Mouse (Mus musculus) ES-E14 (cell line): ENCODE data around the gene Parp4. TPM values are rescaled to one million over a fixed set of nuclear protein-coding genes. Genes with fewer than 3 reads are reported as not detected.

Source experiments
- DNase-seq: peaks from one replicate; pipeline ENCODE4 v3.0.0-alpha.2; 2013; ENCODE audit warnings: low read depth, low spot score
- H3K27ac ChIP-seq: 2 replicates; pipeline ENCODE4 v1.5.1; 2012; ENCODE audit warnings: low read depth, mild to moderate bottlenecking, low read length, moderate library complexity, mixed read lengths; ENCODE audit not compliant: poor library complexity, insufficient read depth, severe bottlenecking
- H3K36me3 ChIP-seq: 2 replicates; pipeline ENCODE4 v1.6.1; 2012; ENCODE audit warnings: mild to moderate bottlenecking, low read length, moderate library complexity, mixed read lengths; ENCODE audit not compliant: control insufficient read depth, poor library complexity, insufficient read depth, severe bottlenecking
- H3K4me1 ChIP-seq, 2 experiments: fragments of 150-350 bp in 1 of 2; sonication (generic) in 1 of 2; 2 replicates each; pipeline ENCODE4 v1.6.1; 2012; ENCODE audit warnings: low read length in 2 of 2, mild to moderate bottlenecking in 1 of 2, mixed read lengths in 1 of 2; ENCODE audit not compliant: control insufficient read depth in 2 of 2, insufficient read depth in 2 of 2, poor library complexity in 1 of 2
- H3K4me3 ChIP-seq, 2 experiments: fragments of 150-350 bp in 1 of 2; sonication (generic) in 1 of 2; 2 replicates each; pipeline ENCODE4 v1.5.1; 2012; ENCODE audit warnings: low read length in 2 of 2, low read depth in 1 of 2, mild to moderate bottlenecking in 1 of 2, mixed read lengths in 1 of 2; ENCODE audit not compliant: insufficient read depth in 1 of 2, poor library complexity in 1 of 2, severe bottlenecking in 1 of 2
- H3K9ac ChIP-seq: 2 replicates; pipeline ENCODE4 v1.6.1; 2012; ENCODE audit warnings: low read depth, mild to moderate bottlenecking, low read length, mixed read lengths; ENCODE audit not compliant: poor library complexity, insufficient read depth, severe bottlenecking
- H3K9me3 ChIP-seq: fragments of 150-350 bp; sonication (generic); 2 replicates; pipeline ENCODE4 v1.6.1; 2012; ENCODE audit warnings: low read depth, mild to moderate bottlenecking, low read length; ENCODE audit not compliant: control insufficient read depth, insufficient read depth
- CHD2 ChIP-seq: IDR thresholded peaks from 2 replicates; pipeline ENCODE4 v1.6.1; 2014; ENCODE audit warnings: mild to moderate bottlenecking, low read depth, low read length, inconsistent platforms
- HCFC1 ChIP-seq: IDR thresholded peaks from 2 replicates; pipeline ENCODE4 v1.6.1; 2012; ENCODE audit warnings: low read length, inconsistent platforms, borderline replicate concordance; ENCODE audit not compliant: insufficient read depth
- MAFK ChIP-seq: IDR thresholded peaks from 2 replicates; pipeline ENCODE4 v1.6.1; 2014; ENCODE audit warnings: mild to moderate bottlenecking, low read depth, low read length, inconsistent platforms; ENCODE audit not compliant: insufficient read depth
- ZC3H11A ChIP-seq: IDR thresholded peaks from 2 replicates; pipeline ENCODE4 v1.6.1; 2012; ENCODE audit warnings: low read depth, mild to moderate bottlenecking, inconsistent platforms, low read length, borderline replicate concordance
- ZNF384 ChIP-seq: IDR thresholded peaks from 2 replicates; pipeline ENCODE4 v1.6.1; 2012; ENCODE audit warnings: low read depth, low read length, inconsistent platforms
- in situ Hi-C, 2 experiments: fragments of 600-800 bp; cut with MboI; formaldehyde crosslinking; loops; one replicate each; pipeline ENCODE4 v1.15.1; 2025; ENCODE audit warnings: low sequenced_read_pairs in 2 of 2, inconsistent platforms in 1 of 2; ENCODE audit not compliant: unreplicated experiment in 2 of 2
- total RNA-seq: library from RNA; depleted of rRNA; stranded (reverse); fragments of 300-350 nt; gene quantifications from 2 replicates; pipeline ENCODE4 v1.2.3, GENCODE M21; 2012

The Parp4 gene
- total RNA-seq, 1 experiment = 1.7 TPM

DNA sequence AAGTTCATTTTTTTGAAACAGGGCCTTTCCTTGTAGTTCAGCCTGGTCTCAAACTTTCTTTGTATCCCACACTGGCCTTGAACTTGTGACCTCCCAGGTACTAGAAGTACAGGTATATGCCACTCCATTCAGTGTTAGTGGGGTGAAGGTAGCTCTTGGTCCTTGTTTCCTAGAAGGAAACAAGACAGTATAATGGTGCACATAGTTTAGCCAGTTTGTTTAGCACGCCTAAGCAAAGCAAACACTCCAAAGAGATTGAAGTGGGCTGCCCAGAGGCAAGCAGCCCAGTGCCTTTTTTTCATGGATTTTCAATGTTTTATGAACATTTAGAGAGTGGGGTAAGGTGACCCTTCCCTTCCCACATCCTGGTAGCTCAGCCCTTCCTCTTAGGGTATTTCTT is 42.1 kb downstream of the Parp4 start:
- no peak for DNase-seq
- Histone ChIP-seq H3K4me1 (no peaks in the 10 kb centered on the region), H3K27ac (no peak overlapping the region), H3K9ac (no peak overlapping the region), H3K36me3 (no peaks in the 10 kb centered on the region), H3K9me3 (no peaks in the 10 kb centered on the region), H3K4me3 (no peak overlapping the region)
- TF ChIP-seq CHD2 (no peak), ZNF384 (no peak), MAFK (no peak), HCFC1 (no peak), ZC3H11A (no peak)
- in situ Hi-C loops = no loop called here

- H3K9me3 ChIP-seq = no peaks in the 10 kb centered on the region
- H3K4me1 ChIP-seq = no peaks in the 10 kb centered on the region
- no peak for TF ChIP-seq ZC3H11A
- no peak for TF ChIP-seq CHD2
- no peak for TF ChIP-seq HCFC1
- no peak for TF ChIP-seq ZNF384
- TF ChIP-seq MAFK = no peak
- H3K36me3 ChIP-seq = no peaks in the 10 kb centered on the region
- no peak overlapping the region for H3K9ac ChIP-seq
- in situ Hi-C loops = no loop called here
- H3K4me3 ChIP-seq = no peak overlapping the region
- no peak for DNase-seq
- H3K27ac ChIP-seq = no peak overlapping the region
Measured at GRCm38 (mm10) chr14:56620425-56620824, 45.0 kb downstream of the Parp4 start.

- no peak overlapping the region for H3K27ac ChIP-seq
- in situ Hi-C loops = no loop called here
Measured at GRCm38 (mm10) chr14:56626202-56626601, 50.8 kb downstream of the Parp4 start.

DNA sequence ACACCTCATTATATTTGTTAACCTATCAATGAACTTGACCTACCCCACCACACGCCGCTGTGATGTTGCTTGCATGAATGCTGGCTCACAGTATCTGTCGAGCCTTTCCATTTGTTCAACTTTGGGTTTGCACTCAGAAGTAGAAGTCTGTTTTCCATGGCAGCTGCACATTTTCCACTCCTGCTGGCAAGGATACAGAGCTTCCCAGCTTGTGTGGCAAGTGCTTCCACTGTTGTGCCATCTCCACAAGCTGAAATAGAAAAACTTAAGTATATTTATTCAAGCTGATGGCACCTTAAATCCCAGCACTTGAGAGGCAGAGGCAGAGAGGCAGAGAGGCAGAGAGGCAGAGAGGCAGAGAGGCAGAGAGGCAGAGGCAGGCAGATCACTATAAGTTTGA is 52.9 kb downstream of the Parp4 start:
- H3K4me1 ChIP-seq = no peaks in the 10 kb centered on the region
- no peaks in the 10 kb centered on the region for H3K9me3 ChIP-seq
- no peaks in the 10 kb centered on the region for H3K36me3 ChIP-seq
- no peak overlapping the region for H3K4me3 ChIP-seq
- no peak for DNase-seq
- no peak for TF ChIP-seq CHD2
- no peak for TF ChIP-seq ZC3H11A
- no peak for TF ChIP-seq MAFK
- TF ChIP-seq ZNF384 = no peak
- TF ChIP-seq HCFC1 = no peak
- H3K9ac ChIP-seq = no peak overlapping the region
- H3K27ac ChIP-seq = no peak overlapping the region
- in situ Hi-C loops = no loop called here

More at GRCm38 (mm10) chr14:56626202-56626601, 50.8 kb downstream of the Parp4 start:
- H3K36me3 ChIP-seq = no peaks in the 10 kb centered on the region
- TF ChIP-seq ZC3H11A = no peak
- TF ChIP-seq HCFC1 = no peak
- no peak for TF ChIP-seq MAFK
- no peak for TF ChIP-seq ZNF384
- no peak for TF ChIP-seq CHD2
- H3K4me1 ChIP-seq = no peaks in the 10 kb centered on the region
- no peak overlapping the region for H3K9ac ChIP-seq
- no peak overlapping the region for H3K4me3 ChIP-seq
- DNase-seq = no peak
- no peaks in the 10 kb centered on the region for H3K9me3 ChIP-seq

- no peak for TF ChIP-seq HCFC1
- TF ChIP-seq CHD2 = no peak
- H3K4me1 ChIP-seq = no peaks in the 10 kb centered on the region
- no peaks in the 10 kb centered on the region for H3K9me3 ChIP-seq
- no peak for DNase-seq
- in situ Hi-C loops = no loop called here
- H3K9ac ChIP-seq = no peak overlapping the region
- no peak overlapping the region for H3K27ac ChIP-seq
- no peak overlapping the region for H3K4me3 ChIP-seq
- H3K36me3 ChIP-seq = no peaks in the 10 kb centered on the region
Measured at GRCm38 (mm10) chr14:56631109-56631508, 55.7 kb downstream of the Parp4 start.
